Mouse (Mus musculus): ENCODE measurements around the gene Hbb-bh2.
"Not testable (repeated sequence)": the region's sequence is repeated elsewhere in the genome, so short reads cannot be mapped to it uniquely, and the experiment has no call there.

The Hbb-bh2 gene

DNA sequence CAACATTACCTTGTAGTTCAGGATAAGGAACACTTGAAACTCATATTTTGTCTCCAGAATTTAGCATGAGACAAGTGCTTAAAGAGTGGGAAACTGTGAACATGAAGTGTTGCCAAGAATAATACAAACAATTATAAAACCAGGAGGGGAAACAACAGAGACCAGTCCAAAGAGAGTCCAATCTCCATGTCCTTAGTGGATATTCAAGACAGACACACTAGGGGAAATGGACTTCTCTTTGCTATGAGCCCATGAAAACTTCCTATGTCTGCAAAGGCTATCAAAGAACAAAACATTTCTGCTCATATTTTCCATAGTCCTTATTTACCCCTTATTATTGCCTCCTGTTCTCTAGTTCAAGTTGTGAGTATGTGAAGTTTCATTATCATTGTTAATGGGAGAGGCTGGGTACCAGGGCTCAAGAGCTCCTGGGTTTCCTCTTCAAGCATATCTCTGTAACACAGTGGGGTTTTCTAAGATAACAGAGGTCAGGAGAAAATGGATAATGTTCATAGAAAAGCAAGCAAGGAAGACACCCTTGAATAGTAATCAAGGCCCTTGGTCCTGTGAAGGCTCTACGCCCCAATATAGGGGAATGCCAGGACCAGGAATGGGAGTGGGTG lies 29.0 kb downstream of the Hbb-bh2 start:
- no peak for DNase-seq

DNA sequence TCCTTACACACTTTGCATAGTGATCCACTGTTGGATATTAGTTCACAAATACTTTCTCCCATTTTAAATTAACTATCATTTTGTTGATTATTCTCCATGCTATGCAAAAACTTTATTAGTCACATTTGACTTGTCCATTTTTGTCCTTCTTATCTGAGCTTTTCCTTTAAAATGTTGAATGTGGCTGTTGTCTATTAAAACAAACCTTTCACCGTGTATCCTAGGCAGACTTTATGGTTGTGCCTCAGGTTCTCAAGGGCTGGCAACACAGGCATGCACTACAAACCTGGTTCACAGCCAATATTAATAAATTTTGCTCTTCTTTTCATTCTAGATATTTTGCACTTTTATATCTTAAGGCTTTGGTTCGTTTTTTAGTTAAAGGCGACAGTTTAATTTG lies 29.6 kb downstream of the Hbb-bh2 start:
- DNase-seq = no peak

DNA sequence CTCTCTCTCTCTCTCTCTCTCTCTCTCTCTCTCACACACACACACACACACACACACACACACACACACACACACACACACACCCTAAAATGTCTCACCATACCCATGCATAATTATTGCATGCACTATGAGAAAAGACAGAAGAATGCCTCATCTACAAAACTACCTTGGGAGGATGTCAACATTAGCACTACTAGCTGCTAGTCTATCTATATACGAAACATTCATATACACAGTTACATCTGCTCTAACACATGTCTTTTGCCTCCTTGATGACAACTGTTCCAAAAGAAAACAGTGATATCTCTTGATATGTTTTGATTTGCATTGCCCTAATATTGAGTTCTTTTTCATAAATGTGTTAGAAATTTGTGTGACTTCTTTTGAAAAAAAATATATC lies 30.0 kb downstream of the Hbb-bh2 start:
- no peak for DNase-seq

DNA sequence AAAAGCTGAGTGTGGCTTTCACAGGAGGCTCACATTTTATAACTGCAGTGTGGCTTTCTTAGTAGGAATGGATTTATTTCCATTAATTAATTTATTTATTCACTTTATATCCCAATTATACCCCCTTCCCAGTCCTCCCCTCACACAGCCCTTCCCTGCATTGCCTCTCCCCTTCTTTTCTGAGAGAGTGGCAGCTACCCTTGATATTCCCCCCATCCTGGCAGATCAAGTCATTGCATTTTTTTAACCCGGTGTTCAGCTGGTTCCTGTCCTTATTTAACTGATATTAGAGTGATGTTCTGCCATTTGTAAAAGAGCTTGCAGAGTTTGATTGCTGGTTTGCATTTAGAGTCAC lies 30.5 kb downstream of the Hbb-bh2 start:
- no peak for DNase-seq

DNA sequence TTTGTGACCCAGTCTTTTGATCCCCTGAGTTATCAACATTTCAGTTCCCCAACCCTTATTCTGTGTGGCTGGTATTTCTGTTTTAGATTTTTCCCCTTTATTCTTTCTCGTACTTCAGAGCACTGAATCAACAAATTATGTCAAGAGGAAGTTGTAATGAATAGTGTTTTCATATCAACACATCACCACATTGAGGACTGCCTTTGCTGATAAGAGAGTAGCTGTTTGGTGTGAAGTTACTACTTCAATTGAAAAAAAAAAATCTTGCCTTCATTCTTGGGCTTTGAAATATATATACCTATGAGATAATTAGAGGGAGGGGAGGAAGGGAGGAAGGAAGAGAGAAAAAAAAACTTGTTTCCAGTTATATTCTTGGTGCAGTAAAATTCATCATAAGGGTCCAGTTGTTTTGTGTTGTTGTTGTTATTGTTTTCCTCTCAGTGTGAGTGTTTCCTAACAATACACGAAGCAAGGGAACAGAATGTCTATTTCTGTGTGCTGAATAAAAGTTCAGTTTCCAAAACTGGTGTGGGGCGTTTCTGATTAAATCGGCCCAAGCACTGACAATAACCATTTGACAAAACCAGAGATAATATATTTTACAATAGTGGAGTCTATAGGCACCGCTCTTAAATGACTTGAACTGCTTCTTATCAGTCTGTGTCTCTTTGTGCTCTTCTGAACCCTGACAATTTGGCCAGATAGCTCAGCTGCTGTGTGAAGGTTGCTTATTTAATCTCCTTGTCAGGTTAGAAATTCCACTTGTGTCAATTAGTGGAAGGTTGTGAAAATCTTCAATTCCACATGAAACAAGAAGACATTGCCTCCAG lies 31.1 kb downstream of the Hbb-bh2 start:
- DNase-seq = no peak

DNA sequence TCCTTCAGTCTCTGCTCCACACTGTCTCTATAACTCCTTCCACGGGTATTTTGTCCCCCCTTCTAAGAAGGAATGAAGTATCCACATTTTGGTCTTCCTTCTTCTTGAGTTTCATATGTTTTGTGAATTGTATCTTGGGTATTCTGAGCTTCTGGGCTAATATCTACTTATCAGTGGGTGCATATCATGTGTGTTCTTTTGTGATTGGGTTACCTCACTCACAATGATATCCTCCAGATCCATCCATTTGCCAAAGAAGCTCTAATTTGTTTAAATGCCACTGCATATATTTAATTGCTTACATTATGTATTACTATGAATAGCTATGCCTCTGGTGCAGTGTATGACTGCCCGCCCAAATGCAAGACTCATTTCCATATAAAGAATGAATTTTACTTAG lies 32.2 kb downstream of the Hbb-bh2 start:
- not testable (repeated sequence) for DNase-seq

DNA sequence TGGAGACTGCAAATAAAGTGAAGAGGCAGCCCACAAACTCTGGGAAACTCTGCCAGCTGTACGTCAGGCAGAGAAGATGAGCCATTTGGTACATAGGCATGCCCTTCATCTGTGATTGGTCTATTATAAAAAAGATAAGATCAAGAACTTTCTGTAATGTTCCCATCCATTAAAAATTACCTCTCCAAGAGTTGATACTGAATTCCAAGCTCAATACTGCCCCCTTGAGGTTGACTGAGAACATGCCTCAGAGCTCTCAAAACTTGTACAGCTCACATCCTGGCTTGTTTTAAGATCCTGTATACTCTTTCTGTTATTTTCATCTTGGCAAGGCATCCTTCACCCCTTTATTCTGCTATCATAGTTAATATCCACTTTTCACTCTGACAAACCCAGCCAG lies 33.5 kb downstream of the Hbb-bh2 start:
- DNase-seq = no peak

DNA sequence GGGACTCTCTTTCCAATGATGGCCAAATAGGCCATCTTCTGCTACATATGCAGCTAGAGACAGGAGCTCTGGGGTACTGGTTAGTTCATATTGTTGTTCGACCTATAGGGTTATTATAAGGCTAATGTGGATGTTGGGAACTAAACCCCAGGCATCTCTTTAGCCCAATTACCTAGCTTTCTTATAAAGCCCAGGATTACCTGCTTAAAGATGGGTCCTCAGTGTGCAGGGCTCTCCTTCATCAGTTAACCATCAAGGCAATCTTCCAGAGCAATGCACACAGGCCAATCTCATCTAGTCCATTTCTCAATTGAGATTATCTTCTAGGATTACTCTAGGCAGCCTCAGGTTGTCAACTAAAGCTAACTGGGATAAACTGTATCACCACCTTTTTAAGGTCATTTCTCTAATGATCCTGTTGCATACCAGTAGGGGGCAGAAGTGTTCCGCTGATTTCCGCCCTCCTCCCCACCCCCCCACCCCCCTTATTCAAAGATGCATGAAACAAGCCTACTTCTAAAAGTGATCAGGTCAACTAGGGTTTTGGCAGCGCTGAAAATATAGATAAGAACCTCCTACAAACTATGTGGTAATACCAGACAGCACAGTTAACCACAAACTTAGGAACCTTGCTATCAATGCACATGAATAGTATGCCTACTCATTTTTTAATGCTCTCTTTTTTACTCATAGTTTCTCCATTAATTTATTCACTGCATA lies 47.5 kb downstream of the Hbb-bh2 start:
- no peak for DNase-seq

DNA sequence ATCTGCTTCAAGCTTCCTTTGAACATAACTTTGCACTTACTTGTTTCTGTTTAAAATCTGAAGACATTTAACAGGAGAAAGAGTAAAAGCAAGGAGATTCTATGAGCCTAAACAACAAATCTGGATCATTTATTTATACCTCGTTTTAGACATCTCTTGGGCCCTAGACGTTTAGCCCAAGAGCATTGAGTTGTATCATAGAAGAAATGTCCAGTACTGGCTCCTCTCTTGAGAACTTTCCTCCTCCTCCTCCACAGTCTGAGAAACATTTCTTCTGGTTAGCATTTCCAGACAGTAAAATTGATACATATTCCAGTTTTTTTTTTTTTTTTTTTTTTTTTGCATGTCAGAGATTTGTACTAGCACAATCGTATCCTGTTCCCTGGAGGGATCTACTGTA lies 48.6 kb downstream of the Hbb-bh2 start, which contains the start of gene Olfr67:
Gene Olfr67, minus strand, starts transcription at position 101 of the 400 bp plus-strand sequence.
- DNase-seq = no peak

All from cerebellum, postnatal 36 days (tissue).